Mouse (Mus musculus): ENCODE measurements at regions not wholly inside any gene's neighbourhood (a gene's known extent, or its start where the extent isn't known, plus 50 kb on each side); places are given as distances from the start of the nearest gene placed in this dataset.

DNA sequence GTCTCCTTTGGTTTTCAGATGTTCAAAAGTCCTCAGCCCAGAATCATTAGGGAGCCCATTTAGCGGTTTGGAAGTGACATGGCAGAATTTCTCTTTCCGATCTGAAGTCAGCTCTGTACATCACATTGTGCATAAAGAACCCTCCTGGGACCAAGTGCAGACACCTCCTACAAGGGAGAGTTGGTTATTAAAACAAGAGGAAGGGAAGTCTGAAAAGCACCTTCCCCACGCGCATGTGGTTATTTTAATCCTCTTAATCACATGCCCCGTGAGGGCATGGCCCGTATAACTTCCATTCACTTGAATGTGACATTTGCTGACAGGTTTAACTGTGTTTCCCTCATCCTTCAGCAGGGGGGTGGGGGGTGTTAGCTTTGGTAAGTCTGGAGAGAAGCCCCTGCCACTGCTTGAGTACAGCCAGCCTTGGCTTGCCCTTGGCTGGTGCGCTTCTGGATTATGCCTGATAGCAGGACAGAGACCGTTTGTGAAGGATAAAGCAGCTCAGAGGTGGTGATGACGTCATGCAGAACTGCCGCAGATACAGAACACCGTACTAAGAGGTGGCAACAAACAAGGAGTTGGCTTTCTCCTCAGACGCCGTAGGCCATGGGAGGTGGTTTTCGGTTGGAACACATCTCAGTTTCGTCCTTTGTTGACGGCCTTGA lies 51.5 kb upstream of the Pcdh8 start:
- Histone ChIP-seq H3K9ac (replicated peaks; ENCODE audit: low read length) (no peak overlapping the region), H3K4me2 (ENCODE audit: low read depth, low read length) (no peak overlapping the region), H3K4me1 (ENCODE audit: insufficient read depth, low read length) (no peaks in the 10 kb centered on the region), H3K27ac (0 out of 2 replicates have a peak overlapping the region, but pooled peaks have one; percentile 8), H3K9me3 (ENCODE audit: low read length) (no peaks in the 10 kb centered on the region), H3K27me3 (ENCODE audit: insufficient read depth, low read length) (no peaks in the 10 kb centered on the region), H3K36me3 (ENCODE audit: insufficient read depth, low read length) (no peaks in the 10 kb centered on the region), H3K4me3 (ENCODE audit: low read length) (no peak overlapping the region)
- DNase-seq (ENCODE audit: low spot score): no peak
- no peak for TF ChIP-seq CTCF (IDR thresholded peaks at IDR 0.05; ENCODE audit: low read depth)
- ATAC-seq: peak; percentile 45; the same call in 1 of the 2 replicates
- 58% methylated on average over 16 of the region's 16 CpGs for WGBS

DNA sequence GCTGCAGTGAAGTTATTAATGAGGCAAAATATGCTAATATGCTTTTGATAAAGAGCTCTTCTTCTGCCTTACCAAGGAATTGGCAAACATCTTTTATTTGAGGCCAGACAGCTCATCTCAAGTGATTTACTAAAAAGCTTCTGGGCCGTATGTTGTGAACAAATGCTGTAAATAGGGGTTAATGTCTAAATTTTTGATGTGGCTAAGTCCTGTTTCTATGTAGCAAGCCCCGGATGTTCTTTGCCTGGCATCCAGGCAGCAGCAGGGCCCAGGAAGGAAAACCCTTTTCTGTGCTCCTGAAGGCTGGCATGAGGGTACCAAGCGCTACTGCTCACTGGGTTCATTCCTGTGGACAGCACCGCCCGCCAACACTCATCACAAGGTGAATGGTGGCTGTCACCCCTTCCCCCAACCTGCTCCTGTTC lies 50.9 kb upstream of the Pcdh8 start:
- no peak overlapping the region for H3K4me2 ChIP-seq (ENCODE audit: low read depth, low read length)

DNA sequence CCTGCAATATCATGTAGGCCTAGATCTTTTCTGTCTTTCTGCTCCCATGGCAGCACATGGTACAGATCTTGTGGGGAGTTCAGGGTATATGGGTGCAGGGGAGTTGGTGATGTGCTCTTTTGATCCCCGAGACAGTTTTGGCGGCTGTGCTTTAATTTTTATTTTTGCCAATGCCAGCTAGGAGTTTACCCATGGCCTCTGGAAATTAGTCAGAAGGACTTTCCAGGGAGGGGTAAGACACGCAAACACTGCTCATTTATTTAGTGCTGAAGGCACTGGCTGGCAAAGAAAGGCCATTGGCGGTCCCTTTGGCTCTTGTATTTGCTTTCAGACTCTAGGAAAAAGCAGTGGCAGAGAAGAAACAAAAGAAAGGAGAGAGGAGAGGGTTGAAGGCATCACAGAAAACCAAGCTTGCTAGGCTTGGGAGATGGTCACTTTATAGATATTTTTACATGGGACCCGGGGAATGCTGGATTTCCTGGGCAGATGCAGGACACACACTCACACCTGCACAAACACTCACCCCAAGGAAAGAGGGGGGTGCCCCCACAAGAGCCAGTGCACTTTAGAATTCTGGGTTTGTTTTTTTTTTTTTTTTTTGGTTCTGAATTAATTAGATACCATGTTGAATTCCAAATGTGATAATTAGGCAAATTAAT lies 50.4 kb upstream of the Pcdh8 start:
- no peak overlapping the region for H3K9ac ChIP-seq (replicated peaks; ENCODE audit: low read length)
- no peak for ATAC-seq
- no peaks in the 10 kb centered on the region for H3K9me3 ChIP-seq (ENCODE audit: low read length)
- H3K4me3 ChIP-seq (ENCODE audit: low read length): no peak overlapping the region
- WGBS: 58% methylated on average over 5 of the region's 5 CpGs
- H3K4me2 ChIP-seq (ENCODE audit: low read depth, low read length): no peak overlapping the region
- no peaks in the 10 kb centered on the region for H3K27me3 ChIP-seq (ENCODE audit: insufficient read depth, low read length)
- H3K27ac ChIP-seq: no peak overlapping the region
- no peak for TF ChIP-seq CTCF (IDR thresholded peaks at IDR 0.05; ENCODE audit: low read depth)
- H3K36me3 ChIP-seq (ENCODE audit: insufficient read depth, low read length): no peaks in the 10 kb centered on the region
- DNase-seq (ENCODE audit: low spot score): no peak
- no peaks in the 10 kb centered on the region for H3K4me1 ChIP-seq (ENCODE audit: insufficient read depth, low read length)

More for the DNA sequence above, 50.9 kb upstream of the Pcdh8 start:
- DNase-seq (ENCODE audit: low spot score) (no peak), ATAC-seq (peak; percentile 59)
- H3K36me3 ChIP-seq (ENCODE audit: insufficient read depth, low read length): no peaks in the 10 kb centered on the region
- H3K9me3 ChIP-seq (ENCODE audit: low read length): no peaks in the 10 kb centered on the region
- H3K4me1 ChIP-seq (ENCODE audit: insufficient read depth, low read length): no peaks in the 10 kb centered on the region
- WGBS: 36% methylated on average over 5 of the region's 5 CpGs
- no peak overlapping the region for H3K9ac ChIP-seq (replicated peaks; ENCODE audit: low read length)
- H3K27ac ChIP-seq: 0 out of 2 replicates have a peak overlapping the region, but pooled peaks have one; percentile 8
- no peaks in the 10 kb centered on the region for H3K27me3 ChIP-seq (ENCODE audit: insufficient read depth, low read length)
- TF ChIP-seq CTCF (IDR thresholded peaks at IDR 0.05; ENCODE audit: low read depth): no peak
- no peak overlapping the region for H3K4me3 ChIP-seq (ENCODE audit: low read length)
